24 mouse cellular contexts compared by ENCODE assay signal in genomic region chr1:127259669-127260068, GRCm38 (mm10).
"Had no signal": no experiment of that assay in that cellular context is flagged by ENCODE, and none has a peak within 500 bp of the region (broad histone marks: within the 10 kb centered on the region; RNA-seq: fewer than 3 reads in every experiment).

No protein-coding gene starts in this region.

- H3K4me3 ChIP-seq: heart, adult 2 months; heart, embryonic 13.5 days; heart, embryonic 15.5 days; hindbrain, embryonic 13.5 days; hindbrain, embryonic 15.5 days; kidney, embryonic 15.5 days; limb, embryonic 10.5 days; limb, embryonic 12.5 days had no signal

- H3K27ac ChIP-seq: heart, adult 2 months; heart, embryonic 13.5 days; heart, embryonic 15.5 days; hindbrain, embryonic 13.5 days; hindbrain, embryonic 15.5 days; hindbrain, postnatal 0 days; kidney, embryonic 15.5 days; kidney, postnatal 0 days; limb, embryonic 10.5 days; limb, embryonic 12.5 days had no signal

- H3K9ac ChIP-seq: heart, embryonic 13.5 days; heart, embryonic 15.5 days; hindbrain, embryonic 13.5 days; hindbrain, embryonic 15.5 days; kidney, embryonic 15.5 days; limb, embryonic 12.5 days had no signal

- H3K9me3 ChIP-seq: heart, embryonic 15.5 days; hindbrain, embryonic 15.5 days; kidney, embryonic 15.5 days; limb, embryonic 10.5 days had no signal

- ATAC-seq: hindbrain, postnatal 0 days; intestine, embryonic 16.5 days had no signal

- H3K27me3 ChIP-seq: heart, embryonic 13.5 days; heart, embryonic 15.5 days; hindbrain, embryonic 13.5 days; hindbrain, embryonic 15.5 days; kidney, embryonic 15.5 days had no signal

- DNase-seq: gastrocnemius, postnatal 14 days; gastrocnemius, postnatal 36 days; heart, adult 11 months; heart, adult 2 months; heart, postnatal 14 days; heart, postnatal 36 days; kidney, adult 11 months; kidney, adult 2 months; kidney, adult 9 months; kidney, postnatal 14 days; kidney, postnatal 36 days; layer of hippocampus, adult 9-11 months; layer of hippocampus, postnatal 36 days; liver had no signal

- H3K36me3 ChIP-seq: heart, embryonic 15.5 days; kidney, embryonic 15.5 days had no signal
